Mouse (Mus musculus) E14TG2a.4 (cell line): ENCODE measurements around the gene N4bp1.
A peak's percentile ranks its signal among the peaks of the same experiment; 100 is the strongest.

ENCODE experiments used
- H3K27me3 ChIP-seq: 2 replicates; pipeline ENCODE4 v1.6.1; 2014; ENCODE audit warnings: low read length, control low read depth; ENCODE audit not compliant: insufficient read depth
- H3K36me3 ChIP-seq: 2 replicates; pipeline ENCODE4 v1.6.1; 2014; ENCODE audit warnings: low read length, control low read depth; ENCODE audit not compliant: insufficient read depth
- H3K4me1 ChIP-seq: replicated peaks from 2 replicates; pipeline ENCODE4 v1.6.1; 2014; ENCODE audit warnings: low read depth, low read length, control low read depth
- H3K4me3 ChIP-seq: replicated peaks from 2 replicates; pipeline ENCODE4 v1.5.1; 2014; ENCODE audit warnings: mild to moderate bottlenecking, low read length
- H3K9me3 ChIP-seq: 2 replicates; pipeline ENCODE4 v1.6.1; 2014; ENCODE audit warnings: low read length, control low read depth
- CTCF ChIP-seq: conservative IDR thresholded peaks from 2 replicates; pipeline ENCODE4 v1.5.1; 2014; ENCODE audit warnings: low read length
- NANOG ChIP-seq: IDR thresholded peaks from 2 replicates; pipeline ENCODE4 v1.6.1; 2014; ENCODE audit warnings: borderline replicate concordance, low read length, mixed read lengths
- POU5F1 ChIP-seq: IDR thresholded peaks from 2 replicates; pipeline ENCODE4 v1.6.1; 2014; ENCODE audit warnings: low read length, borderline replicate concordance

Gene N4bp1

DNA sequence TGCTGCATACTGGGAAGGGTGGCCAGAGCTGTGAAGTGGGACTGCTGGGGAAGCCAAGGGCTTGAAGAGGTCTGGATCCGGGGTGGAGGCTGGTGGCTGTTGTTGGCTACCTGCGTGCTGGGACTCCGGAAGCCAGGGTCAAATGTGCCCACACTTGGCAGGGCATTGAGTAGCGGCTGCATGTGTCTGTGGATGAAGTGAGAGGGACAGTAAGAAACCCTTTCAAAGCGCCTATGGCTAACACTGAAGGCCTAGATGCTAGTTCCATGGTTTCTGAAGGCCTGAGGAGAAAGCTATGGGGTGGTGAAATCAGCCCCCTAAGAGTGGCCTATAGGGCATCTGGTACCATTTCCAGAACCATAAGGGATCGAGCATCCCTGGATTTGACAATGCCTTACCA, 40.2 kb downstream of the N4bp1 start:
- Histone ChIP-seq H3K27me3 (no peaks in the 10 kb centered on the region), H3K4me1 (peaks cover 93% of the 10 kb centered on the region), H3K9me3 (no peaks in the 10 kb centered on the region), H3K4me3 (no peak overlapping the region), H3K36me3 (peaks cover 95% of the 10 kb centered on the region)
- no peak for TF ChIP-seq POU5F1
- TF ChIP-seq NANOG, result no peak
- TF ChIP-seq CTCF, result no peak

DNA sequence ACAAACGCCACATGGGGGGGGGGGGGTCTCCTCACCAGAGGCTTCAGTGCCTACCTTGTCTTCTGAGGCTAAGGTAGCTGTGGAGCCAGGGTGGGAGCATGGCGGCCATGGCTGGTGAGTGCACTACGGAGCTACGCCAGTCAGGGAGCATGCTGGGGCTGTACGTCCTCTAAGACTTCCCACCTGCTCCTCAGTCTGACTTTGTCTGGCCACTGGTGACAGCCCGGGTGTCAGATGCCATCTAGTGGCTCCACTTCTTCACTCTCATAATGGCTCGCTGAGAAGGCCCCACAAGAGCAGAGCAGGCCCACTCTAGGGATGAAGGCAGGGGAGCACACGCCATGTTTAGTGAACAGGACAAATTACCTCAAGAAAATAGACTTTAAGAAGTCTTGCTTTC, 41.2 kb downstream of the N4bp1 start:
- Histone ChIP-seq H3K4me3 (no peak overlapping the region), H3K27me3 (no peaks in the 10 kb centered on the region), H3K36me3 (peaks cover 97% of the 10 kb centered on the region)

GRCm38 (mm10) chr8:86841556-86842309, 43.3 kb downstream of the N4bp1 start:
- Histone ChIP-seq H3K27me3 (no peaks in the 10 kb centered on the region), H3K36me3 (peaks cover 85% of the 10 kb centered on the region), H3K4me3 (no peak overlapping the region), H3K9me3 (no peaks in the 10 kb centered on the region), H3K4me1 (peaks cover 78% of the 10 kb centered on the region)
- TF ChIP-seq NANOG, result no peak
- no peak for TF ChIP-seq POU5F1
- TF ChIP-seq CTCF, result no peak

More for the DNA sequence above, 41.2 kb downstream of the N4bp1 start:
- H3K9me3 ChIP-seq, result no peaks in the 10 kb centered on the region
- TF ChIP-seq NANOG, result no peak
- no peak for TF ChIP-seq POU5F1
- 0 out of 2 replicates have a peak, but pooled peaks have one; percentile 5 for TF ChIP-seq CTCF
- peaks cover 96% of the 10 kb centered on the region for H3K4me1 ChIP-seq

DNA sequence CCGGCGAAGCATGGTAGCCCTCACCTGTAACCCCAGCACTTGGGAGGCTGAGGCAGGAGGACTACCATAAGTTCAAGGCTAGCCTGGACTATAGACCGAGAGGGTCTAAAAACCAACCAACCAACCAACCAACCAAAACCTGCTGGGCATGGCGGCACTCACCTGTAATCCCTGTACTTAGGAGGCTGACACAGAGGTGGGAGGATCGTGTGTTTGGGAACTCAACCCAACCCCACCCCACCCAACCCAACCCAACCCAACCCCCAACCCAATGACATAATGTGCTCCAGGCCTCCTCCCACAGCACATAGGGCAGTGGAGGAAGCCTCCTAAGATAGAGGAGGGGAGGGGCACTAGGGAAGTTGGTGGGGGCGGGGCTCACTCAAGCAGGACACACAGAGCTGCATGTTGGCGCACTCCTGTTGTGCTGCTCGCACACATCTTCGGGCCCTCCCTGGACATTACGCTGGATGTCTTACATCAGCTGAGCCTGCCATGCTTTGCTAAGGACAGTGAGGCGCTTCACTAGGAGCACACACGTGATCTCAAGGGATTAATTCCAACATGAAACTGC, 44.9 kb downstream of the N4bp1 start:
- peaks cover 63% of the 10 kb centered on the region for H3K4me1 ChIP-seq
- H3K36me3 ChIP-seq, result peaks cover 76% of the 10 kb centered on the region
- H3K27me3 ChIP-seq, result no peaks in the 10 kb centered on the region
- no peak overlapping the region; the same call in 1 of the 2 replicates for H3K4me3 ChIP-seq
- no peaks in the 10 kb centered on the region for H3K9me3 ChIP-seq
- TF ChIP-seq CTCF (no peak), POU5F1 (no peak), NANOG (no peak)

- TF ChIP-seq NANOG, result no peak
- TF ChIP-seq POU5F1, result no peak
- TF ChIP-seq CTCF, result no peak
- peaks cover 59% of the 10 kb centered on the region for H3K4me1 ChIP-seq
- peaks cover 3% of the 10 kb centered on the region; the same call in 1 of the 2 replicates for H3K9me3 ChIP-seq
- no peak overlapping the region for H3K4me3 ChIP-seq
- no peaks in the 10 kb centered on the region for H3K27me3 ChIP-seq
- peaks cover 63% of the 10 kb centered on the region for H3K36me3 ChIP-seq
These were observed 46.2 kb downstream of the N4bp1 start for GRCm38 (mm10) chr8:86838707-86839438.

DNA sequence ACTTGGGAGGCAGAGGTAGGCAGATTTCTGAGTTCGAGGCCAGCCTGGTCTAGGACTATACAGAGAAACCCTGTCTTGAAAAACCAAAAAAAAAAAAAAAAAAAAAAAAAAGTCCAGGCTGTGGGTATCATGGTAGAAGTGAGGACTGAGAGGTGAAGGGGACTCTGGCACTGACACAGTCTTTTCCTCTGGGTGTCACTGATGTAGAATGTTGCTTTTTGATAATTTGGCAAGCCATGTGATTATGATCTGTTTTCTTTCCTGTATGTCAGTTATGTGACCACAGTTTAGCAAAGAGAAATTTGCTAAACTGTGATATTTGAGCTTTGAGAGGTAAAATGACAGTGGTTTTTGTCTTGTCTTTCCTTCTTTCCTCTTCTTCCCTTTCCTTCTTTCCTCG, 47.8 kb downstream of the N4bp1 start:
- Histone ChIP-seq H3K4me1 (peaks cover 44% of the 10 kb centered on the region), H3K9me3 (peaks cover 5% of the 10 kb centered on the region; the same call in 1 of the 2 replicates), H3K4me3 (no peak overlapping the region), H3K27me3 (no peaks in the 10 kb centered on the region), H3K36me3 (peaks cover 47% of the 10 kb centered on the region)
- TF ChIP-seq POU5F1 (no peak), NANOG (no peak), CTCF (no peak)

DNA sequence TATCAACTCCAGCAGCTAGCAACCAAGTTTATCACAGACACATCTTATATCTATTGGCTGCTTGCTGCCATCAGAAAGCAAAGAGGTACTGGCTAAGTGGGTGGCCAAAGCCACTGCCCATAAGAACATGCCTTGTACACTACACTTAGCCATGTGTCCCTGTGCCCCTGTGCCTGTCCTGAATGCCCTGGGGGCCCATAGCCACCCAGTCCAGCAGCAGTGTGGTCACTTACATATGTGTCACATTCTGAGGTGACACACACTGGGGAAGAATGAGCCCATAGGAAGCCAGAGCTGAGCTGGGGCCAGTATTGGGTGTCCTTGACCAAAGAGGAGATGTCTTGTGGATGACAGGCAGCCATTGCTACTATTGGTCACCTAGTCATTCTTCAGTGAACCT, 49.2 kb downstream of the N4bp1 start:
- peaks cover 31% of the 10 kb centered on the region for H3K4me1 ChIP-seq
- H3K27me3 ChIP-seq, result no peaks in the 10 kb centered on the region
- no peak overlapping the region for H3K4me3 ChIP-seq
- H3K36me3 ChIP-seq, result peaks cover 33% of the 10 kb centered on the region
- H3K9me3 ChIP-seq, result peaks cover 5% of the 10 kb centered on the region; the same call in 1 of the 2 replicates
- TF ChIP-seq NANOG, result no peak
- no peak for TF ChIP-seq CTCF
- no peak for TF ChIP-seq POU5F1
